Mouse (Mus musculus): ENCODE data around the gene Cdc73. TPM values are rescaled to one million over a fixed set of nuclear protein-coding genes. Genes with fewer than 3 reads are reported as not detected.

The Cdc73 gene
- total RNA-seq (2023; ENCODE audit: inconsistent age): 85.9 to 95.7 TPM (median 91.0 TPM) in 4 replicates

GRCm38 (mm10) chr1:143702741-143703262 lies at the start of gene Cdc73:
Cdc73 (minus strand) TSS chr1:143702893.

GRCm38 (mm10) chr1:143716038-143716437 lies 13.3 kb upstream of the Cdc73 start, which contains the start of gene Glrx2:
Glrx2 (plus strand) TSS chr1:143716338.

GRCm38 (mm10) chr1:143640650-143641407 lies 61.9 kb downstream of the Cdc73 start, which contains the start of gene B3galt2:
B3galt2 (plus strand) TSS chr1:143640664.

Other genes with a start within 250 kb of the Cdc73 start
- not detected in 4 replicates for gene B3galt2, start 62.2 kb downstream of the Cdc73 start, total RNA-seq (2023; ENCODE audit: inconsistent age)
- gene Glrx2, start 13.4 kb upstream of the Cdc73 start, total RNA-seq (2023; ENCODE audit: inconsistent age): 26.4 to 34.9 TPM (median 30.3 TPM) in 4 replicates
- gene Trove2, start 74.2 kb upstream of the Cdc73 start, total RNA-seq (2023; ENCODE audit: inconsistent age): 1.6 to 2.6 TPM (median 2.2 TPM) in 4 replicates
- gene Uchl5, start 74.4 kb upstream of the Cdc73 start, total RNA-seq (2023; ENCODE audit: inconsistent age): 29.1 to 33.6 TPM (median 30.9 TPM) in 4 replicates

Data from B cell, adult (primary cell).